Mouse (Mus musculus) forelimb bud, embryonic 11.5 days (tissue): ENCODE data around the gene Bloc1s2.
A peak's percentile ranks its signal among the peaks of the same experiment; 100 is the strongest.
"Not testable (repeated sequence)": the region's sequence is repeated elsewhere in the genome, so short reads cannot be mapped to it uniquely, and the experiment has no call there.

ENCODE experiments used
- DNase-seq: peaks from one replicate; pipeline ENCODE4 v3.0.0-alpha.2; 2012; ENCODE audit warnings: low read depth, low spot score

The Bloc1s2 gene

GRCm38 (mm10) chr19:44127729-44128497 is 18.3 kb downstream of the Bloc1s2 start:
- no peak for DNase-seq

- no peak for DNase-seq
These were observed 25.1 kb downstream of the Bloc1s2 start for GRCm38 (mm10) chr19:44121137-44121536.

- not testable (repeated sequence) for DNase-seq
These were observed 25.6 kb downstream of the Bloc1s2 start for GRCm38 (mm10) chr19:44120686-44121085.

GRCm38 (mm10) chr19:44117793-44118192 is 28.5 kb downstream of the Bloc1s2 start:
- DNase-seq: no peak

- no peak for DNase-seq
These were observed 34.5 kb downstream of the Bloc1s2 start for GRCm38 (mm10) chr19:44111706-44112105.

GRCm38 (mm10) chr19:44110356-44110755 is 35.9 kb downstream of the Bloc1s2 start:
- DNase-seq: no peak

GRCm38 (mm10) chr19:44108996-44109395 is 37.2 kb downstream of the Bloc1s2 start:
- DNase-seq: no peak

GRCm38 (mm10) chr19:44107661-44108521 is 38.4 kb downstream of the Bloc1s2 start:
- DNase-seq: peak; percentile 13

- peak; percentile 96 for DNase-seq
These were observed 39.2 kb downstream of the Bloc1s2 start, which contains the start of gene Chuk for GRCm38 (mm10) chr19:44106831-44107660. Chuk (minus strand) TSS chr19:44107480.

GRCm38 (mm10) chr19:44104393-44104792 is 41.9 kb downstream of the Bloc1s2 start:
- no peak for DNase-seq

- DNase-seq: no peak
These were observed 43.2 kb downstream of the Bloc1s2 start for GRCm38 (mm10) chr19:44103001-44103400.

- DNase-seq: no peak
These were observed 45.4 kb downstream of the Bloc1s2 start for GRCm38 (mm10) chr19:44100840-44101239.
